Mouse (Mus musculus) B cell, adult 67 days (primary cell): ENCODE results near the gene Filip1l. TPM values are rescaled to one million over a fixed set of nuclear protein-coding genes. Genes with fewer than 3 reads are reported as not detected.

Experiments
- total RNA-seq, 2 experiments: library from RNA; stranded (reverse); gene quantifications; 4 replicates each; pipeline ENCODE4 v1.2.4; 2023

Gene Filip1l
- total RNA-seq = 100 to 1,000 TPM; 221 to 251 TPM

DNA sequence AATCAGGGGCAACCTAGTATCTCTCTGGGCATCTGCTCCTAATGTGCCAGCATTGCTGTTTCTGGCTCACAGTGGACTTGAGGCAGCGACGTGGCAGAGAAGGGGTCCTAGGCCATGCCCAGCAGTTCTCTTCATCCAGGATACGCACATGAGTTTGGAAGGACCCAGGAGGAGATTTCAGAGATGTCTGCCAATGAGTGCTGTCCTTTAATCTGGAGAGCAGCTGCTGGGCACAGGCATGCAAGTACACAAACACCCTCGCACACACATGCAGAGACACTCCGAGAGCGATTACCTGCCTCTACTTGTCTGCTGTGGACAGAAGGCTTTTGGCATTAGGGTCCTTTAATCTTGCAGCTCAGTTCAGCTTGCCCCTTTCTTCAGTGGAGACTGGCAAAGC, at the start of gene Filip1l:
TSS of gene Filip1l (plus strand) at position 343 of the 400 bp plus-strand sequence.

DNA sequence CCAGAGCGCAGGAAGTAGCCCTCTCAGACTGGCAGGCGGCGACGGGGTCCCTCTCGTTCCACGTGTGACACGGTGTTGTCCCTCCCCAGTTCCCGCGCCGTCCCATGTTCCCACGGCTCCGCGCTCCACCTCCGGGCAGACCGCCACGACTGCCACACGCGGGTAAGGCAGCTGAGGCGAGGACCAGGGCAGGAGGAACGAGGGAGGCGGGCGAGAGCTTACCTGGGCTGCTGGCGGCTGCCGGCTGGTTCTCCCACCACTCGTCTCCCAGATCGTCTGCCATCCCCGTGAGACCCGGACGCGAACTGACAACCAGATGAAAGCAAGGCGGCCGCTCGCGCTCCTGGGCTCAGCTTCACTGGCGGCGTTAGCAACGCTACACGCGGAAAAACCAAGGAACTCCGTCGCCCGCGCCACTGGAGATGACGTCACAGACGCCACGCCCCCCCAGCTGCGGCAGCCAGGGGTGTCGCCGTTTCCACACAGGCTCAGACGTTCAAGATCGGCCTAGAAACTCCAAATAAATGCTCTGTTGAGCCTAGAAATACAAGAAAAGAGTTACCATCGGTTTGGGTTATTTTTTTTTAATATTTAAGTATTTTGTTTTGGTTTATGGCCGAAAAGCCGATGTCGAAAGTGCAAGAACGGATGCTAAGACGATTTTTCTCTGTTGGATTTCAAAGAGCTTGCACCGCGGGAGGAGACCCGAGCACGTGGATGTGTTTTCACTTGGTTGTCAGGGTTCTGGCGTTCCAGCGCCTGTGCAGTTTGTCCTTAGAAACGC, 253.7 kb downstream of the Filip1l start, which contains the start of gene Cmss1:
TSS of gene Cmss1 (minus strand) at position 421 of the 784 bp plus-strand sequence.

Other genes with a start within 250 kb of the Filip1l start
- gene Tomm70a, start 231.4 kb upstream of the Filip1l start, total RNA-seq = 10 to 100 TPM; 31.6 to 33.1 TPM
- gene Nit2, start 185.8 kb upstream of the Filip1l start, total RNA-seq = 10 to 100 TPM; 19.0 to 24.2 TPM
- 10 to 100 TPM; 62.8 to 73.2 TPM for gene Tbc1d23, start 121.6 kb upstream of the Filip1l start, total RNA-seq
- not detected for gene Tmem30c, start 60.2 kb upstream of the Filip1l start, total RNA-seq